Mouse (Mus musculus) erythroblast, embryonic 14.5 days (primary cell): ENCODE data around the gene Zfhx3. TPM values are rescaled to one million over a fixed set of nuclear protein-coding genes. Genes with fewer than 3 reads are reported as not detected.
A peak's percentile ranks its signal among the peaks of the same experiment; 100 is the strongest.

Source experiments
- H3K27me3 ChIP-seq: 2 replicates; pipeline ENCODE4 v1.6.1; 2012; ENCODE audit warnings: inconsistent platforms; ENCODE audit not compliant: control insufficient read depth
- H3K36me3 ChIP-seq: 2 replicates; pipeline ENCODE4 v1.6.1; 2012; ENCODE audit warnings: mild to moderate bottlenecking, inconsistent platforms; ENCODE audit not compliant: control insufficient read depth
- H3K4me1 ChIP-seq: 2 replicates; pipeline ENCODE4 v1.6.1; 2012; ENCODE audit warnings: inconsistent platforms; ENCODE audit not compliant: control insufficient read depth
- H3K4me3 ChIP-seq: replicated peaks from 2 replicates; pipeline ENCODE3; 2012; ENCODE audit warnings: moderate library complexity, mild to moderate bottlenecking, inconsistent platforms
- H3K9me3 ChIP-seq: 2 replicates; pipeline ENCODE4 v1.6.1; 2012; ENCODE audit warnings: low read length, inconsistent platforms, mixed read lengths; ENCODE audit not compliant: control insufficient read depth
- GATA1 ChIP-seq: IDR thresholded peaks from 2 replicates; pipeline ENCODE4 v1.6.1; 2012; ENCODE audit warnings: low read length, inconsistent platforms, mixed read lengths
- TAL1 ChIP-seq: IDR thresholded peaks from 3 replicates; pipeline ENCODE4 v1.6.1; 2012; ENCODE audit warnings: low read length, inconsistent platforms, mixed read lengths
- polyA plus RNA-seq: library from polyadenylated mRNA; stranded (reverse); fragments of >175 nt; gene quantifications from 2 replicates; pipeline ENCODE4 v1.2.3, GENCODE M21; 2012

Gene Zfhx3
- polyA plus RNA-seq, 1 experiment = 0.03 TPM

- TF ChIP-seq TAL1 (no peak), GATA1 (no peak)
- peaks cover 65% of the 10 kb centered on the region for H3K27me3 ChIP-seq
- no peaks in the 10 kb centered on the region for H3K36me3 ChIP-seq
- no peaks in the 10 kb centered on the region for H3K9me3 ChIP-seq
- H3K4me1 ChIP-seq = no peaks in the 10 kb centered on the region
- no peak overlapping the region for H3K4me3 ChIP-seq
Observed at GRCm38 (mm10) chr8:108709441-108709840, 767.0 kb downstream of the Zfhx3 start.

DNA sequence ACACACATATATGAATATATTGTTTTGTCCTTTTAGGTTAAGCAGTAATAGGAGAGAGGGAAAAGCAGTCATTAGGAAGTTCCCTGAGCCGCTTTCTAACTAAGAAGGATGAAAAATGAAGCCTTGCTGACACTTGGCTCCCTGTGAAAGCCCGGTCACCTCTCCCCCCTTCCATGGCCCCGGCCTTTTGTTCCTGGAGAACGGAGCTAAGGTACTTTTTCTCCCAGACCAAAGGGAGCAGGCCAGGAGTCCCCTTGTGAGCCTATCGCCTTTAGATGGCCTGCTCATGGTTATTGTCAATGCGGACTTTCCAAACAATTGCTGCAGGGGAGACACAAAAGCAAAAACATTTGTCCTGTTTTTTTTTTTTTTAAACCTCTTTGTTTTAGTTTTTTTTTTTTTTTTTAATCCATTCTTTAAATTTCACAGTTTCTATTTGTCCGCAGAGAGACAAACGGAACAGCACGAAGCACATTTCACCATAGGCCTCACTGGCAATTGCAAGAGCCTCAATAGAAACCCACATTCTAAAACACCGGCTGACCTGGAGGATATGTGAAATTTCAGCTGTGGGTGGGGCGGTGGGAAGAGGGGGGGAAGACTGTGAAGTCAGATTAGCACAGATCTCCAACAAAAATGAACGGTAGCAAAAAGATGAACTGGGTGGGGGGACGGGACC, 767.6 kb downstream of the Zfhx3 start:
- H3K4me1 ChIP-seq = no peaks in the 10 kb centered on the region
- H3K27me3 ChIP-seq = peaks cover 65% of the 10 kb centered on the region

DNA sequence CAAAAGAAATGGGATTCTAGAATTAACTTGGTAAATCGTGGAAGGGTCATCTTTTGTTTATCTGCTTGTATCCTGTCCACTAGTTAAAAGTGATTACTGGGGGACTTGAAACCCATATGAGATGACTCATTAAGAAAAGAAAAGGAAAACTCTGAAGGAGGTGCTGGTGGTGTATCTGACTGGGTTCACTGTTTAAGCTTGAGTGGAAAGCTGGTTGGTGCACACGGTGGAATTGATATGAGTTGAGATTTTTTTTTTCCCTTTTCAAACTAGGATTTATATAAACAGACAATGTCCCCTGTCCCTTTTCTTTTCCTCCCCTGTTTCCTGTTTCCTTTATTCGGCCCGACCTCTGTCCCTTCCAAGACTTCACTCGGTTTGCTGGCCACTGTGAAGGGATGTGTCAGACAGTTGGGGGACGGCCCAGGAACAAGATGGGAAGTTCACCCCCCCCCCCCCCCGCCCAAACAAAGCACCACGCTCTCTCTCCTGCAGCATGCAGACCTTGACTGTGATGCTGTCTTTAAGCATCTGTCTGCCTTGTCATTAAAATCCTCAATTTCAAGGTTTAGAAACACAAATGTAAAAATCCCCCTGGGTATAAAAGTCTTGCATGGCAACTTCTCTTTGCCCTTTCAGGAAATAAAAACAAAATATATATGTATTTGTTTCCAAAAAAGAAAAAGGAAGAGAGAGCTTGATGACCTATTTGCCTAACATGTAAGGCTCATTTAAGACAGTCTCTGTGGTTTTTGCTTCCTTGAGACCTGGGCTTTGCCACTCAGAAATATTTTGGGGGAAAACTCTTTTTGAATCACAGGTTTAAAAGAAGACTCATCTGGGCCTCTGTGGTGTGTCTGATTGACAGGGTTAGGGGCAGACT, 768.4 kb downstream of the Zfhx3 start:
- Histone ChIP-seq H3K4me3 (no peak overlapping the region), H3K4me1 (no peaks in the 10 kb centered on the region), H3K27me3 (peaks cover 65% of the 10 kb centered on the region), H3K36me3 (no peaks in the 10 kb centered on the region), H3K9me3 (no peaks in the 10 kb centered on the region)
- TF ChIP-seq GATA1 (no peak), TAL1 (no peak)

More for the DNA sequence above, 767.6 kb downstream of the Zfhx3 start:
- Histone ChIP-seq H3K36me3 (no peaks in the 10 kb centered on the region), H3K4me3 (no peak overlapping the region), H3K9me3 (no peaks in the 10 kb centered on the region)
- TF ChIP-seq TAL1 (no peak), GATA1 (no peak)

GRCm38 (mm10) chr8:108711490-108711793, 769.0 kb downstream of the Zfhx3 start:
- TF ChIP-seq GATA1 (no peak), TAL1 (no peak)
- no peak overlapping the region for H3K4me3 ChIP-seq
- no peaks in the 10 kb centered on the region for H3K9me3 ChIP-seq
- H3K36me3 ChIP-seq = no peaks in the 10 kb centered on the region
- no peaks in the 10 kb centered on the region for H3K4me1 ChIP-seq
- peaks cover 65% of the 10 kb centered on the region for H3K27me3 ChIP-seq

GRCm38 (mm10) chr8:108712001-108712411, 769.6 kb downstream of the Zfhx3 start:
- no peak for TF ChIP-seq TAL1
- TF ChIP-seq GATA1 = no peak
- H3K4me3 ChIP-seq = no peak overlapping the region
- no peaks in the 10 kb centered on the region for H3K4me1 ChIP-seq
- H3K9me3 ChIP-seq = no peaks in the 10 kb centered on the region
- H3K36me3 ChIP-seq = no peaks in the 10 kb centered on the region
- H3K27me3 ChIP-seq = peaks cover 64% of the 10 kb centered on the region

DNA sequence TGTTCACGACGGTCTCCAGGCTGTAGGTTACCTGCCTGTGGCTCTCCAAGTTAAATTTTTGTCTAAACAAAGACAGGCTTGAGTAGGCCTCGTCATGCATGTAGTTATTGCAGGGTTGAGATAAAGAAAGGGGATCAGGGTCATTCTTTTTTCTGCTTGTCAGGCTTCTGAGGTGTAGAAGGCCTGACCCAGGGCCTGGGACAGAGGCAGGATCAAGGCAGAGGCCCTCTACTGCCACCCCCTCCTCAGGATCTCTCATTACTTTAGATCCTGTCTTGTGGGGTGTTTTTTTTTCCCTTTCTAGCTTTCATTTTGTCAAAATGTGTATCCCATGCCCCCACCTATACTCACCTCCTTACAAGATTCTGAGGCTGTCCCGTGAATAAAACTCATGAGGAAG, 770.2 kb downstream of the Zfhx3 start:
- H3K27me3 ChIP-seq = peaks cover 58% of the 10 kb centered on the region
- no peaks in the 10 kb centered on the region for H3K4me1 ChIP-seq
- H3K9me3 ChIP-seq = no peaks in the 10 kb centered on the region
- TF ChIP-seq GATA1 (no peak), TAL1 (no peak)
- no peaks in the 10 kb centered on the region for H3K36me3 ChIP-seq
- no peak overlapping the region for H3K4me3 ChIP-seq

- Histone ChIP-seq H3K4me1 (no peaks in the 10 kb centered on the region), H3K4me3 (no peak overlapping the region), H3K27me3 (peaks cover 59% of the 10 kb centered on the region), H3K36me3 (no peaks in the 10 kb centered on the region), H3K9me3 (no peaks in the 10 kb centered on the region)
- TF ChIP-seq TAL1 (no peak), GATA1 (no peak)
Observed at GRCm38 (mm10) chr8:108713346-108714142, 771.1 kb downstream of the Zfhx3 start.

DNA sequence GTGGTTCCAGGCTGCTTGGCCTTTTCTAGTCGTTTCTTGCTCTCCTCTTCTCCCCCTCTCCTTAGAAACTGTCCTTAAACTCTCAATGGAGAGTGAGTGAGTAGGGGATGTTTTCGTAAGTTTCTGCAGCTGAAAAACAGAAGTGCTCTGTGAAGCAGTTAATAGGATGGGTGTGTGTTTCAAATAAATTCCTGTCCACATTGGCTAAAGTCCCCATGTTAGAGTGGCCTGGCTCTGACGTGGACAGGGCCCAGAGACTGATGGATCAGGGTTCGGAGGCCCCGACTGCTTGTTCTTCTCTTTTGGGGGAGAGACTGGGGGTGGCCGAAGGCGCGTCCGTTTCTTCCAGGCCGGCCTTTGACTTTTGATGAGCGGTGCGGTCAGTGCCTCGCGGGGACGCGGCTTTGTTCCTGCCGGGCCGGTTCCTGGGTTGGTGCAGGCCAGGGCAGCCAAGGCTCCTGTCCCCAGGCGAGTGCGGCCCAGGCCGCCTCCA, 771.7 kb downstream of the Zfhx3 start:
- Histone ChIP-seq H3K4me1 (no peaks in the 10 kb centered on the region), H3K9me3 (no peaks in the 10 kb centered on the region), H3K4me3 (peak overlapping the region; percentile 42), H3K36me3 (no peaks in the 10 kb centered on the region), H3K27me3 (peaks cover 59% of the 10 kb centered on the region)
- no peak for TF ChIP-seq GATA1
- TF ChIP-seq TAL1 = no peak
